Mouse (Mus musculus): ENCODE measurements around the gene Katnal1. TPM values are rescaled to one million over a fixed set of nuclear protein-coding genes. Genes with fewer than 3 reads are reported as not detected.

Gene Katnal1
- polyA plus RNA-seq, 1 experiment from 2014 or later = 13.7 TPM

GRCm38 (mm10) chr5:148896515-148896914, 32.6 kb downstream of the Katnal1 start:
- Histone ChIP-seq H3K9me3 (replicated peaks) (no peaks in the 10 kb centered on the region), H3K27me3 (no peaks in the 10 kb centered on the region), H3K4me1 (peaks cover 24% of the 10 kb centered on the region), H3K4me2 (no peak overlapping the region), H3K36me3 (peaks cover 27% of the 10 kb centered on the region), H3K27ac (no peak overlapping the region), H3K9ac (no peak overlapping the region), H3K4me3 (replicated peaks) (no peak overlapping the region)
- WGBS = 86% methylated on average over 10 of the region's 10 CpGs
- no peak for ATAC-seq (replicated peaks; ENCODE audit: low FRiP score)

- no peak overlapping the region for H3K9ac ChIP-seq
- peaks cover 33% of the 10 kb centered on the region for H3K36me3 ChIP-seq
- H3K4me1 ChIP-seq = peaks cover 24% of the 10 kb centered on the region
- no peak for ATAC-seq (replicated peaks; ENCODE audit: low FRiP score)
- no peak overlapping the region for H3K27ac ChIP-seq
- no peaks in the 10 kb centered on the region for H3K9me3 ChIP-seq (replicated peaks)
- 54% methylated on average over 7 of the region's 7 CpGs for WGBS
- H3K27me3 ChIP-seq = no peaks in the 10 kb centered on the region
- no peak overlapping the region for H3K4me3 ChIP-seq (replicated peaks)
- H3K4me2 ChIP-seq = no peak overlapping the region
These were observed 33.3 kb downstream of the Katnal1 start for GRCm38 (mm10) chr5:148895833-148896232.

DNA sequence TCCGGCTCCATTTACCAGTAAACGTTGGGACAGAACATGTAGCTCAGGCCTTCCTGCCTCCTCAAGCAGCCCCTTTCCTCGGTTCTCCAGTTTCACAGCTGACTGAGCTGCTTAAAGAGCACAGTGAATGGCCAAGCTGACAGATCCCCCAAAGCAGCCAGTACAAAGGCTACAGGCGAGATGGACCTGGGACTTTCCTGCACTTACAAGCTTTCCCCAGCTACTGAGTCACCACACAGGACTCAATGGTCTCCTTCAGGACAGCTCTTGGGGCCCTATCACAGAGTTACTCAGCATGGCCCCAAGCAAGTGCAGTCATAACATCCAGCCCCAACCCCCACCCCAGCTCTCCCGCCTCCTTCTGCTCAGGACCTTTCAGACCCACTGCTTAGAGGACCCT, 34.1 kb downstream of the Katnal1 start:
- Histone ChIP-seq H3K36me3 (peaks cover 40% of the 10 kb centered on the region), H3K4me1 (peaks cover 24% of the 10 kb centered on the region), H3K27ac (peak overlapping the region; percentile 42), H3K9me3 (replicated peaks) (no peaks in the 10 kb centered on the region), H3K4me3 (replicated peaks) (no peak overlapping the region), H3K4me2 (no peak overlapping the region), H3K9ac (no peak overlapping the region), H3K27me3 (no peaks in the 10 kb centered on the region)
- ATAC-seq (replicated peaks; ENCODE audit: low FRiP score) = 0 out of 2 replicates have a peak, but pooled peaks have one; percentile 30
- WGBS = 33% methylated on average over 5 of the region's 5 CpGs

DNA sequence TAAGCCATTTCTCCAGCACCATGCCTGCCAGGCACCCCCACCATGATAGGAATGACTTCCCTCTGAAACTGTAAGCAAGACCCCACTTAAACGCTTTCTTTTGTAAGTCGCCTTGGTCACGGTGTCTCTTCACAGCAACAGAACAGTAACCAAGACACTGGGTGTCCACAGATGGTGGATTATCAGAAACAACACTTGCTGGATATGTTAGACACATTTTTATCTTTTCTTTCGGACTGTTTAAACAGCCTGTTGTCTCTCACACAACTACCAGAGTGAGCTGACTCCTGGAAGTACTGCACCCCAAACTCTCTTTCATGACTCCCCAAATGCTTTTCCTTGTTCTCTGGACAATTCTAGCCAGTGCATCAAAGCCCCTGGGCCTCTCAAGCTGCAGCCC, 38.9 kb downstream of the Katnal1 start:
- Histone ChIP-seq H3K27me3 (no peaks in the 10 kb centered on the region), H3K9me3 (replicated peaks) (no peaks in the 10 kb centered on the region), H3K4me1 (peaks cover 15% of the 10 kb centered on the region), H3K4me3 (replicated peaks) (no peak overlapping the region), H3K27ac (no peak overlapping the region), H3K4me2 (no peak overlapping the region), H3K9ac (no peak overlapping the region), H3K36me3 (peaks cover 45% of the 10 kb centered on the region)
- WGBS = 97% methylated on average over 4 of the region's 4 CpGs
- no peak for ATAC-seq (replicated peaks; ENCODE audit: low FRiP score)

DNA sequence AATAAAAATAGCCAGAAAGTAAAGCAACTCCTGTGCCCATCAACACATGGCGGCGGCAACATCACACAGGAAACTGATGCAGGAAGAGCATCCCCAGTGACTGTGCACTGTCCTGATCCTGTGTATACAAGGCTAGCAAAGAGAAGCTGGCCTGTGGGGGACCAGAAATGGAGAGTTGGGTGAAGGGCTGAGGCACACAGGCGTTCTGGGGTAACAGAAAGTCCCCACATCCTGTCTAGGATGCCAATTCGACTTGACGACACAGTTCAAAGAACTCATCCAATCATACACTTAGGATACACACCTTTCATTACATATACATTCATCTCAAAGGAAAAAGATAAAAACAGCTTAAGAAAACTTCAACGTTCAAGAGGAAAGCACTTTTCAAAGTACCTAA, 41.1 kb downstream of the Katnal1 start:
- Histone ChIP-seq H3K4me3 (replicated peaks) (no peak overlapping the region), H3K27me3 (no peaks in the 10 kb centered on the region), H3K27ac (no peak overlapping the region), H3K4me2 (no peak overlapping the region), H3K4me1 (peaks cover 6% of the 10 kb centered on the region; the same call in 1 of the 2 replicates), H3K36me3 (peaks cover 42% of the 10 kb centered on the region), H3K9ac (no peak overlapping the region), H3K9me3 (replicated peaks) (no peaks in the 10 kb centered on the region)
- 91% methylated on average over 6 of the region's 6 CpGs for WGBS
- ATAC-seq (replicated peaks; ENCODE audit: low FRiP score) = no peak

DNA sequence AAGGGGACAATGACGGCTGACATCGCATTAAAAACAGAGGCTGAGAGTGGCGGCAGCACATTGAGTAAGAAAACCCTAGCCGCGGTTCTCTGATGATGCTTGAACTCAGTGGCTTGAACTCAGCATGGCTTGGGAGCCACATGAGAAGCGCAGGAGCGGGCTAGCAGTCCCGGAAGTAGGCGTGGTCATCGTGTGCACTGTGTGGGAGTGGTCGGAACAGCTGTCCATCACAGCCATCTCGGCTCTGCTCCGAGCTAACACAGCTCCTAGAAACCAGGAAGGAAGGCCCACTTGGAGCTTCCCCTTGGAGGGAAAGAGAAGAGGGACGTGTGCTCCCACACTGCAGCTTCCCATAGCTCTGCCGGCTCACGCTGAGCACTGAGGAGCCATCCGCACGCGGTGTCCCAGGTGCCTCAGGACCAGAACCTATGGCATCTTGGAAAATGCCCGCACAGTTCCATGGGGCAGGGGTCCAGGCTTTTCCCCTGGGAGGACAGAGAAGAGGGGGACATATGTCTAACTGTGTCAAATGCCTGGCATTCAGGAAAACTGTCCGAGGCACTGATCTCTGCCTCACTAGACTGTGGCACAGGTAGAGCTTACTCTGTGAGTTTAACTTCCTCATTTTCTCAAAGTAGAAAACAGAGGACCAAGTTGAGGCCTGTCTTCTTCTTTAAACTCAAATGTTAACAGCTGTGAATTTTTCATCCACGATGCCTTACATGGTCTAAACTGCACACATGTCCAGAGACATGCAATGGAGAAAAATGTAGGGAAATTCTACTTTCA, 43.1 kb downstream of the Katnal1 start:
- peaks cover 6% of the 10 kb centered on the region; the same call in 1 of the 2 replicates for H3K4me1 ChIP-seq
- H3K9ac ChIP-seq = no peak overlapping the region
- H3K27ac ChIP-seq = no peak overlapping the region; the same call in 1 of the 2 replicates
- peak overlapping the region; percentile 18; the same call in 1 of the 2 replicates for H3K4me3 ChIP-seq (replicated peaks)
- WGBS = 30% methylated on average over 22 of the region's 22 CpGs
- no peaks in the 10 kb centered on the region for H3K9me3 ChIP-seq (replicated peaks)
- no peaks in the 10 kb centered on the region for H3K27me3 ChIP-seq
- peaks cover 22% of the 10 kb centered on the region for H3K36me3 ChIP-seq
- peak overlapping the region; percentile 52 for H3K4me2 ChIP-seq
- ATAC-seq (replicated peaks; ENCODE audit: low FRiP score) = peak; percentile 94

DNA sequence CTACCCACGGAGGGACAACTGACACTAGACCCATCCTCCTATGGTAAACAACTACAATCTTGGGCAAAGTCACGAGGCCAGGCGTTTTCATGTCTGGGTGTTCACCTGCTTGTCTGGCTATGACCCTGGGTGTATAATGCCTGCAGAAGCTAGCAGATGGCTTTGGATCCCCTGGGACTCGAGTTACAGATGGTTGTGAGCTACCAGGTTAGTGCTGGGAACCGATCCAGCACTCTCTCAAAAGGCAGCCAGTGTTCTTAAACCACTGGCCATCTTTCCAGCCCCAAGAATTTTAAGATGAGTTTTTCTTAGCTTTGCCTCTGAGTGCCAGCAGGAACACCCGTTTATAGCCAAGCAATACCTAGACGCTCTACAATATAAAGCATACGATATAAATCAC, 45.4 kb downstream of the Katnal1 start:
- ATAC-seq (replicated peaks; ENCODE audit: low FRiP score) = no peak
- 83% methylated on average over 8 of the region's 8 CpGs for WGBS

GRCm38 (mm10) chr5:148879218-148879617, 49.9 kb downstream of the Katnal1 start:
- H3K9ac ChIP-seq = no peak overlapping the region
- no peak overlapping the region for H3K4me2 ChIP-seq
- ATAC-seq (replicated peaks; ENCODE audit: low FRiP score) = no peak
- H3K36me3 ChIP-seq = peaks cover 39% of the 10 kb centered on the region
- no peak overlapping the region for H3K4me3 ChIP-seq (replicated peaks)
- no peaks in the 10 kb centered on the region for H3K4me1 ChIP-seq
- WGBS = 90% methylated on average over 6 of the region's 6 CpGs
- no peak overlapping the region for H3K27ac ChIP-seq
- H3K27me3 ChIP-seq = no peaks in the 10 kb centered on the region
- H3K9me3 ChIP-seq (replicated peaks) = no peaks in the 10 kb centered on the region; the same call in 1 of the 2 replicates

More for the DNA sequence above, 45.4 kb downstream of the Katnal1 start:
- no peaks in the 10 kb centered on the region for H3K27me3 ChIP-seq
- H3K36me3 ChIP-seq = peaks cover 20% of the 10 kb centered on the region
- no peak overlapping the region for H3K4me3 ChIP-seq (replicated peaks)
- H3K9me3 ChIP-seq (replicated peaks) = no peaks in the 10 kb centered on the region; the same call in 1 of the 2 replicates
- no peak overlapping the region for H3K27ac ChIP-seq
- H3K4me2 ChIP-seq = no peak overlapping the region
- H3K9ac ChIP-seq = no peak overlapping the region
- peaks cover 6% of the 10 kb centered on the region; the same call in 1 of the 2 replicates for H3K4me1 ChIP-seq

DNA sequence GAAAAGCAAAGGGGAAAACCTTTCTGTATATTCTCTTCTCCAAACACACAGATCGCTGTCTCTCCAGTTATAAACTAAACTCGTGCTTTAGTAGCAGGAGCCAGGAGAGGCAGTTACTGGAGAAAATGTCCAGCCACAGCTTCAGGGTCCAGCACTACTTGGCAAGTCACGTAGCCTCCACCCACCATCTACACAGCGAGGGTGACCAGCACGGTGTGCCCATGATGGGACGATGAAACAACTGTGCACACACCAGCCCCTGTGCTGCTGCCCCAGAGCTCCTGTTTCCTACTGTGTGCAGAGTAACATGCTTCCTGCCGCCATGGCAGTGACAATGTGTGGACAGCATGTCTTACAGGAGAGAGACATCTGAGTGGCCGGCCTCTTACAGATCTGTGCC, 56.0 kb downstream of the Katnal1 start:
- H3K4me2 ChIP-seq = no peak overlapping the region
- H3K9me3 ChIP-seq (replicated peaks) = no peaks in the 10 kb centered on the region
- H3K27me3 ChIP-seq = no peaks in the 10 kb centered on the region
- no peak overlapping the region for H3K9ac ChIP-seq
- no peak overlapping the region for H3K27ac ChIP-seq
- H3K4me3 ChIP-seq (replicated peaks) = no peak overlapping the region
- no peaks in the 10 kb centered on the region for H3K4me1 ChIP-seq
- no peak for ATAC-seq (replicated peaks; ENCODE audit: low FRiP score)
- peaks cover 29% of the 10 kb centered on the region for H3K36me3 ChIP-seq
- 93% methylated on average over 8 of the region's 8 CpGs for WGBS

DNA sequence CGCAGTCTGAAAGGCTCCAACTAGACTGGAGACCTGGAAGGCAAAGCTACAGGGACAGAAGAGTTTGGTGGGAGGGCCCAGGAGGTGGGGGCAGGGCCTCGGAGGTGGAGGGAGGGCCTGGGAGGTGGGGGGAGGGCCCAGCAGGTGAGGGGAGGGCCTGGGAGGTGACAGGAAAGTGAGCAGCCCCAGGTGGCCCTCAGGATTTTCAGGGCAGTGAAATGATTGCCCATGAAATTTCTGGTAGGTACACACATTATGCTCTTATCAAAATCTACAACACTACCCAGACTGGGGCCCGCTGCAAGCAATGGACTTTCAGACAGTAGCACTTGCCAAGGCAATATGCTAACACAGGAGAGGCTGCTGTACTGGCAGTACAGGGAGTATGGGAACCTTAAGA, 59.5 kb downstream of the Katnal1 start:
- Histone ChIP-seq H3K4me2 (no peak overlapping the region), H3K27ac (no peak overlapping the region), H3K4me1 (0 out of 2 replicates have a peak, but pooled peaks cover 5% of the 10 kb centered on the region), H3K4me3 (replicated peaks) (no peak overlapping the region), H3K9me3 (replicated peaks) (no peaks in the 10 kb centered on the region), H3K9ac (no peak overlapping the region), H3K27me3 (no peaks in the 10 kb centered on the region), H3K36me3 (peaks cover 5% of the 10 kb centered on the region; the same call in 1 of the 2 replicates)
- WGBS = 54% methylated on average over 3 of the region's 3 CpGs
- ATAC-seq (replicated peaks; ENCODE audit: low FRiP score) = no peak

DNA sequence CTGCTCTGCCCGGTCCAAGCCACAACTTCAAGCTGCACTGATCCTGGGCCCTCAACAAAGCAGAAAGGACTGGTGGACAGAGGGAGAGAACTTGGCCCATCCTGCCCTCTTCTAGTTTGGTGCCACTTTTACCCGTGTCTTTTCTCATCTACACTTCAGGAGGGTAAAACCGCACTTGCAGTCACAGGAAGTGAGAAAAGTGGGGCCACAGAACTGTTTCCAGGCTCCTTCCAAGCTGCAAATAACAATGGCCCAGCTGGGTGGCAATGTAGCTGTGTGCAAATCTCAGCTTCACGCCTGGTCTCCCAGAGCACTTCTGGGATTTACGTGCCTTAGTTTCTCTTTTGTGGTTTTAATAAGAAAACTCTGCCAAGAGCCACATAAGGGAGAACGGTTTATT, 61.4 kb downstream of the Katnal1 start:
- ATAC-seq (replicated peaks; ENCODE audit: low FRiP score) = no peak
- Histone ChIP-seq H3K4me1 (0 out of 2 replicates have a peak, but pooled peaks cover 5% of the 10 kb centered on the region), H3K36me3 (no peaks in the 10 kb centered on the region), H3K4me2 (no peak overlapping the region), H3K27me3 (no peaks in the 10 kb centered on the region), H3K4me3 (replicated peaks) (no peak overlapping the region), H3K9ac (no peak overlapping the region), H3K9me3 (replicated peaks) (no peaks in the 10 kb centered on the region), H3K27ac (no peak overlapping the region)
- WGBS = 82% methylated on average over 6 of the region's 6 CpGs

GRCm38 (mm10) chr5:148867171-148867570, 61.9 kb downstream of the Katnal1 start:
- ATAC-seq (replicated peaks; ENCODE audit: low FRiP score) = no peak
- no peak overlapping the region for H3K27ac ChIP-seq
- H3K27me3 ChIP-seq = no peaks in the 10 kb centered on the region
- H3K4me1 ChIP-seq = 0 out of 2 replicates have a peak, but pooled peaks cover 5% of the 10 kb centered on the region
- WGBS = 89% methylated on average over 7 of the region's 7 CpGs
- no peak overlapping the region for H3K9ac ChIP-seq
- H3K36me3 ChIP-seq = no peaks in the 10 kb centered on the region
- H3K4me3 ChIP-seq (replicated peaks) = no peak overlapping the region
- no peak overlapping the region for H3K4me2 ChIP-seq
- no peaks in the 10 kb centered on the region for H3K9me3 ChIP-seq (replicated peaks)

All from kidney, embryonic 15.5 days (tissue).